Mouse (Mus musculus): ENCODE results near the gene Mefv. TPM values are rescaled to one million over a fixed set of nuclear protein-coding genes. Genes with fewer than 3 reads are reported as not detected.

Mefv gene
- polyA plus RNA-seq (2012; rRNA removed), result 0.62 and 0.92 TPM in 2 replicates

DNA sequence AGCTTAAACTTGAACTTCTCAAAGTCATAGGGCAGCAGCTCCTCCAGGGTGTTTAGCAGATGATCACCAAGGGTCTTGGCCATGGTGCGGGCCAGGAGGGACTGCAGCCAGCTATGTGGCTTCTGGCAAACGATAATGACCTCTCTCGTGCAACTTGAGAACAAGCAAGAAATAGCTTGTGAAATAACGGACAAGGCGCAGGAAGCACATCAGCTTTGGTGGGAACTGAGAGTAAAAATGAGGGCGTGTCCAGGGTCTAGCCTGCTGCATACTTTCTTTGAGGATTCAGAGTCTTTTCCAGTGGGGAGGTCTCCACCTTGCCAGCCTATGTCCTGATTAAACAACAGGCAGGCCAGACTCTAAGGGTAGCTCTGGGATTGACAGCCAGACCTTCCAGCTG, at the start of gene Mefv:
Mefv (minus strand) TSS at position 118 of the 400 bp plus-strand sequence.

DNA sequence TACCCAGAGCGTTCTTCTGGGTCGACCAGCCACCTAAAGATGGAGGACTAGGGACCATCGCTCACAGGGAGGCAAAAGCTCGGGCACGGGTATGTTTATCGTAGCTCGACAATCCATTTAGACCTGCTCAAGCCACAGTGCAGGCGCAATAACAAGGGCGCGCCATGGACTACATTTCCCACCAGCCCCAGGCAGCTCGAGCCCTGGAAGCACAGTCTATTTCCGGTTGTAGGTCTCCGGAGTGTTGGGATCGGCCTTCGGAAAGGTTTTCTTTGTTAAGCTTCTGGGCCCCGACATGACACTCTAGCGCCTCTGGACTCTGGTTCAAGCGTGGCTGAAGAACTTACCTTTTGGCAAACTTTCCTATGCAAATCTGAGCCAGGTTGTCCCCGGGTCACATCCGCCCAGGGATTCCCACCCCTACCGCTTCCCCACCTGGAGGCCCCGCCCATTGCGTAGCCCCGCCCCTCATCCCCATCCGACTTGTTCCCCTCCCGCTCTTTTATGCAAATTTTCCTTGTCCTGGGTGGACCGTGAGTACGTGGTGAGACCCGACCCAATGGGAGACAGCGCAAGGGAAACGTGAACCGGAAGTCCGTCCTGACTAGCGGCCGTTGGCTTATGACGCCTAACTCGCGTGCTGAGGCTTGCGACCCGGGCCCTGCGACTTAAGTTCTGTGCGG, 25.7 kb upstream of the Mefv start, which contains the start of gene Zfp263:
Zfp263 (plus strand) TSS at position 591 of the 683 bp plus-strand sequence.

Other genes starting within 250 kb of the Mefv start
- gene Olfr161, start 127.1 kb downstream of the Mefv start, polyA plus RNA-seq (2012; rRNA removed), result not detected in 2 replicates
- gene Zfp263, start 26.0 kb upstream of the Mefv start, polyA plus RNA-seq (2012; rRNA removed), result 5.8 and 5.9 TPM in 2 replicates
- not detected in 2 replicates for gene Olfr15, start 112.8 kb upstream of the Mefv start, polyA plus RNA-seq (2012; rRNA removed)
- gene Zfp174, start 129.2 kb upstream of the Mefv start, polyA plus RNA-seq (2012; rRNA removed), result 1.5 and 2.1 TPM in 2 replicates
- gene Naa60, start 154.3 kb upstream of the Mefv start, polyA plus RNA-seq (2012; rRNA removed), result 25.1 and 28.9 TPM in 2 replicates
- gene Zfp597, start 166.5 kb upstream of the Mefv start, polyA plus RNA-seq (2012; rRNA removed), result 2.3 and 2.9 TPM in 2 replicates
- gene Gm20695, start 166.6 kb upstream of the Mefv start, polyA plus RNA-seq (2012; rRNA removed), result 0.13 and 0.26 TPM in 2 replicates
- 0.87 and 1.2 TPM in 2 replicates for gene 1700037C18Rik, start 190.6 kb upstream of the Mefv start, polyA plus RNA-seq (2012; rRNA removed)
- 4.1 and 4.9 TPM in 2 replicates for gene Cluap1, start 190.7 kb upstream of the Mefv start, polyA plus RNA-seq (2012; rRNA removed)